Mouse (Mus musculus): ENCODE results near the gene Fam217b. TPM values are rescaled to one million over a fixed set of nuclear protein-coding genes. Genes with fewer than 3 reads are reported as not detected.

Fam217b gene
- polyA plus RNA-seq, 1 experiment from 2014 or later, result 11.0 TPM

DNA sequence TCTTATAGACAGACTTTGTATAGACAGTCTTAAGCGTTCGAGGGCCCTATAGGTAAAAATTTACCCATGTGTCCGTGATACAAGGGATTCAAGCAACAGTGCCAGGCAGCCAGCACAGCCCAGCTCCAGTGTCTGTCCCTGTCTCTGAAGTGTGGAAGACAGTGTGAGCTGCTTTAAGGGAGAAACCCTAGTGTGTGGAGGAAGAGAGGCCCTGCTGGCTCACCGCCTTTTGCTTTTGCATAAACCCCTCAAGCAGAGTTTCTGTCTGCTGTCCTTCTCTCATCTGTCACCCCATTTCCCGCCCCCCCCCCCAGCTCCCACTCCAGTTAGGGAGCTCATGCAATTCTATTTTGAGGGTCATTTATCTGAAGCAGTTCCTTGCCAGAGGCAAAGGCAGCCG lies 7.3 kb downstream of the Fam217b start:
- Histone ChIP-seq H3K4me3 (no peak overlapping the region), H3K9ac (no peak overlapping the region), H3K27me3 (no peaks in the 10 kb centered on the region; the same call in 1 of the 2 replicates), H3K27ac (replicated peaks) (0 out of 2 replicates have a peak overlapping the region, but pooled peaks have one; percentile 46), H3K9me3 (no peaks in the 10 kb centered on the region), H3K4me1 (replicated peaks) (peaks cover 20% of the 10 kb centered on the region), H3K4me2 (no peak overlapping the region), H3K36me3 (peaks cover 17% of the 10 kb centered on the region)
- 44% methylated on average over 6 of the region's 6 CpGs for WGBS
- no peak for ATAC-seq (ENCODE audit: low read depth)

DNA sequence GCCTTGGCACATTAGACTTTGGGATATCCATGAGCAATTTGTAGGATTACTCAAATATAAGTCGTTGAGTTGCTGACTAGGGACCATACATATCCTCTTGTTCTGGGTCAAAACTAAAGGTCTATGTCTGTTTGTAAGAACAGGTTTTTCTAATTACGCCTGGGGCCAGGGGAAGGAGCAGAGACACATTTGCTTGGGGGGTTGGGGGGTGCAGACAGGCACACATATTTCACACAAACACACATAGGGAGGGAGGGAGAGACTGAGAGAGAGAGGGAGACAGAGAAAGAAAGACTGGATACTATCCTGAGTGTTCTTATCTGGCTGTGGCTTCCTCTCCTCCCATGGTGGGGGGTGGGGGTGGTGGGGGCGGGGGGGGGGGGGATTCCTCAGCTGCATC lies 7.9 kb downstream of the Fam217b start:
- Histone ChIP-seq H3K4me3 (no peak overlapping the region), H3K36me3 (peaks cover 17% of the 10 kb centered on the region), H3K4me2 (no peak overlapping the region), H3K9ac (no peak overlapping the region), H3K4me1 (replicated peaks) (peaks cover 20% of the 10 kb centered on the region), H3K27me3 (no peaks in the 10 kb centered on the region; the same call in 1 of the 2 replicates), H3K27ac (replicated peaks) (peak overlapping the region; percentile 46; the same call in 1 of the 2 replicates), H3K9me3 (no peaks in the 10 kb centered on the region)
- WGBS, result 44% methylated on average over 3 of the region's 3 CpGs
- no peak for ATAC-seq (ENCODE audit: low read depth)

DNA sequence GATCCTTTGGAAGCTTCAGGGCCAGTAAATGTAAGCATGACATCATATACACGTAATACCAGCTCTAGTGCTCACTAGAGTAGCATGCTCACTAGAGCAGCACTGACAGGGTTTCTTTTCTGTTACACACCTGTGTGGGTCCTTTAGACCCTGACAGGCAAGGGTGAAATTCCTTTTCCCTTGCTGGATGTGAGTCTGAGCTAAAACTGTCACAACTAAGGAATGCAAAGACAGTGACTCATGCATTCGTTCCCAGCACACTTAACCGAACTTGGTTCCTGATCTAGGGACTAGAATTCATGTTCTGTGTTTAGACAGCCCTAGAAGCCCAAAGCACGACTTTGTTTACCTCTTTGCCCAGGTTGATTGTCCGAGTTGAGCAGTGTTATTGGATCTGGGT lies 8.9 kb downstream of the Fam217b start:
- Histone ChIP-seq H3K27ac (replicated peaks) (no peak overlapping the region), H3K9me3 (no peaks in the 10 kb centered on the region), H3K9ac (no peak overlapping the region), H3K36me3 (peaks cover 13% of the 10 kb centered on the region), H3K4me1 (replicated peaks) (peaks cover 20% of the 10 kb centered on the region), H3K27me3 (no peaks in the 10 kb centered on the region; the same call in 1 of the 2 replicates), H3K4me2 (no peak overlapping the region), H3K4me3 (no peak overlapping the region)
- 87% methylated on average over 5 of the region's 5 CpGs for WGBS
- no peak for ATAC-seq (ENCODE audit: low read depth)

DNA sequence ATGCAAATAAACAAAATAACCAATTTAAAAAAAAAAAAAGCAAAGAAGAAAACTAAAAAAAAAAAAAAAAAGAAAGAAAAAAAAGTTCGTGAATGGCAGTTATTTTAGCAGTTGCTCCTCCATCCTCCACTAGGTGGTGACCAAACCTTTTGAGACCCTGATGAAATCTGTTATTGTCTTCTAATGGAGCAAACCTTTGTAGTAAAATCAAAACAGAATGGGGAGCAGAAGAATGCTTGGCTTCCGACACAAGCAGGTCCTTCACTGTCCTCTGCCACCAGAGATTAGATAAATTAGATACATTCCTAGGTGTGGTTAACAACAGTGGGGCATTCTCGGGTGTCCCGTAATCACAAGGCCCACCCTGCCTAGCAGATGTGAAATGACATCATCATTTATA lies 11.9 kb downstream of the Fam217b start:
- no peaks in the 10 kb centered on the region; the same call in 1 of the 2 replicates for H3K27me3 ChIP-seq
- H3K9ac ChIP-seq, result no peak overlapping the region
- no peak overlapping the region for H3K27ac ChIP-seq (replicated peaks)
- H3K36me3 ChIP-seq, result no peaks in the 10 kb centered on the region
- peaks cover 29% of the 10 kb centered on the region for H3K4me1 ChIP-seq (replicated peaks)
- WGBS, result 42% methylated on average over 4 of the region's 4 CpGs
- no peak overlapping the region for H3K4me2 ChIP-seq
- no peak overlapping the region for H3K4me3 ChIP-seq
- no peak for ATAC-seq (ENCODE audit: low read depth)
- H3K9me3 ChIP-seq, result no peaks in the 10 kb centered on the region

DNA sequence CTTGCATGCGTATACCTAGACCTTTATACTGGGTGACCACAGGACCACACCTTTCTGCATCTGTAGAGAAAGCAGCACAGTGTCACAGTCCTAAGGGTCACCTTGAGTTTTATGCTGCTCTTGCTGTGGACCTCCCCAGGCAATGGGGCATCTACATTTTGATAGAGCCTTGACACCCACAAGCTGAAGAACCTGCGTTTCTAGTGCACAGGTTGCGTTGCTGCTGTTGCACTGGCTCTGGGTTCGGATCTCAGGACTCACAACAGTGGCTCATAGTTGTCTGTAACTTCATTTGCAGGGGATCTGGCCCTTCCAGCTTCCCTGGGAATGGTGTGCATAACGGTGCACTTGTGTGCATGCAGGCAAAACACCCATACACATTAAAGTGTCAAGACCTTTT lies 12.9 kb downstream of the Fam217b start:
- Histone ChIP-seq H3K9me3 (no peaks in the 10 kb centered on the region), H3K27ac (replicated peaks) (no peak overlapping the region), H3K27me3 (no peaks in the 10 kb centered on the region; the same call in 1 of the 2 replicates), H3K9ac (no peak overlapping the region), H3K4me3 (no peak overlapping the region), H3K36me3 (no peaks in the 10 kb centered on the region), H3K4me2 (no peak overlapping the region), H3K4me1 (replicated peaks) (peaks cover 24% of the 10 kb centered on the region)
- 87% methylated on average over 5 of the region's 5 CpGs for WGBS
- no peak; the same call in 1 of the 2 replicates for ATAC-seq (ENCODE audit: low read depth)

DNA sequence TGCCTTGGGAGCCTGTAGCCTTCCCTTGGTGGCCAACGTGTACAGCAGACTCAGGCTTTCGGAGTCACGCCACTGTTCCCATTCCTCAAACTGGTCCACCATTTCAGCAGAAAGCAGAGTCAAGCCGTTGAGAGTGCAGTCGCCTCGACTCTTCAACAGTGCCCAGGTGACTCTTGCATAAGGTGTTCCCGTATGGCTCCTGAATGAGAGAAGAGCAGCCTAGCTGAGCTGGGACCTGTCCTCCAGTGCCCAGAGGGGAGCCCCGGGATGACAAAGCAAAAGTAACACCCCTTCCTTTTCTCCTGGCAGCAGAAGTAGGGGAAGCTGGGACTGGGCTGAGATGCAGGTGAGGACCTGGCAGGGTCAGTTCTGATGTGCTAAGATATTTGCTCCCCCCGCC lies 13.9 kb downstream of the Fam217b start:
- H3K4me1 ChIP-seq (replicated peaks), result peaks cover 15% of the 10 kb centered on the region
- WGBS, result 82% methylated on average over 9 of the region's 9 CpGs
- H3K9ac ChIP-seq, result no peak overlapping the region
- no peaks in the 10 kb centered on the region for H3K36me3 ChIP-seq
- ATAC-seq (ENCODE audit: low read depth), result no peak
- no peak overlapping the region for H3K4me3 ChIP-seq
- H3K27ac ChIP-seq (replicated peaks), result no peak overlapping the region
- no peaks in the 10 kb centered on the region; the same call in 1 of the 2 replicates for H3K27me3 ChIP-seq
- no peak overlapping the region for H3K4me2 ChIP-seq
- no peaks in the 10 kb centered on the region for H3K9me3 ChIP-seq

DNA sequence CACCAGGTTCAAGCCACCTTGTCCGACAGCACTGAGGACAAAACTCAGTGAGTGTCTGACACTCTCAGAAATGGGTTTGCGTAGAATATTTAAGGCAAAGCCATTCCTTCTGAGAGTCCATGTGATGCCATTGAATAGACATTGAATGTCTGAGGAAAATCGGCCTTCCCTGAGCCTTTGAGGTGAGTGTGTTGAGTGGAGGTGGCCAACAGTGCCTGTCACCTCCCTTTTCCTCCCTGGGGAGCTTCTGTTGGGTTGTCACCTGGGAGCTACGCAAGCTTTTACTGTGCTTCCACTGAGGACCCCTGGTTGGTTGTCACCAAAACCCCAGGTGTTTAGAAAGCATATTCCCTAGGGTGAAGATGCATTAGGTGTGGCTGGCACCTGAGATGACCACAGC lies 14.4 kb downstream of the Fam217b start:
- no peak overlapping the region for H3K4me2 ChIP-seq
- no peak for ATAC-seq (ENCODE audit: low read depth)

DNA sequence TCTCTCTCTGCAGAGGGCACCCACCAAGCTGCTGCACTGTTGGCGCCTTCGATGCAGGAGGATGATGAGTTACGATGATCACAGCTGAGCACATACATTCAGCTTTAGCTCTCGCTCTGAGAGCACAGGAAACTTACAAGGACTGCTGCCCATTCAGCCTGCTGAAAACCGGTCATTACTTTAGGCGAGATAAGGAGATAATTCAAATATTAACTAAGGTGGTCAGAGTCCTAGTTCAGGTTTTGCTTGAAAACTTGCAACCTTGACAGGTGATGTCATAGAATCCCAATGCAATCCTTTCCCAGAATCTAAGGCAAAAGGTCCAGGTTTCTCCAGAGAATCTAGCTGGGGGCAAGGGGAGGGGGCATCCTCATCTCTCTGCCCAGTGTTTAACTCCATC lies 15.1 kb downstream of the Fam217b start:
- WGBS, result 78% methylated on average over 6 of the region's 6 CpGs
- ATAC-seq (ENCODE audit: low read depth), result no peak
- H3K9me3 ChIP-seq, result no peaks in the 10 kb centered on the region

More for the DNA sequence above, 14.4 kb downstream of the Fam217b start:
- Histone ChIP-seq H3K36me3 (no peaks in the 10 kb centered on the region), H3K4me1 (replicated peaks) (peaks cover 15% of the 10 kb centered on the region), H3K4me3 (no peak overlapping the region), H3K9ac (no peak overlapping the region), H3K9me3 (no peaks in the 10 kb centered on the region), H3K27me3 (no peaks in the 10 kb centered on the region; the same call in 1 of the 2 replicates), H3K27ac (replicated peaks) (no peak overlapping the region)
- WGBS, result 88% methylated on average over 4 of the region's 4 CpGs

DNA sequence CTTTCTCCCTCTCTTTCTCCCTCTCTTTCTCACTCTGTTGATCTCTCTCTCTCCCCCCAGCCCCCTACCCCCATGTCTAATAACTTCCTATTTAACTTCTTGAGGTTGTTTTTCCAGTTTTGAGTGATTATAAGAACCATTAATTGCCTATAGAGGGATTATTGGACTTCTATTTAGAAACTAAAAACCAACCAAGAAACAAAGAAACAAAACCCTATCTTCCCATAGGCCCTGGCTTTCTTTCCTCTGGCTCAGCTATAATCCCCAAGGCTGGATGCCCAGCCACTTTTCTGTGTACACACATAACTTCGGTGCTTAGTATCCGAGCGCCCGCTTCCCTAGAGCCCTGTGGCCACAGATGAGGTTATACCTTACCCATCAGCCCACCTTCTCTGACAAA lies 15.9 kb downstream of the Fam217b start, which contains the start of gene Cdh26:
Gene Cdh26, plus strand, starts transcription at position 301 of the 400 bp plus-strand sequence.
- Histone ChIP-seq H3K36me3 (no peaks in the 10 kb centered on the region), H3K4me3 (no peak within 1 kb of the TSS), H3K9ac (no peak within 1 kb of the TSS), H3K27me3 (no peaks in the 10 kb centered on the region), H3K4me1 (replicated peaks) (peaks cover 15% of the 10 kb centered on the region), H3K27ac (replicated peaks) (no peak within 1 kb of the TSS), H3K9me3 (no peaks in the 10 kb centered on the region), H3K4me2 (no peak within 1 kb of the TSS)
- WGBS, result 97% methylated on average over 4 of the region's 4 CpGs
- no peak for ATAC-seq (ENCODE audit: low read depth)

More for the DNA sequence above, 15.1 kb downstream of the Fam217b start:
- H3K4me1 ChIP-seq (replicated peaks), result peaks cover 15% of the 10 kb centered on the region
- no peak overlapping the region for H3K4me2 ChIP-seq
- H3K36me3 ChIP-seq, result no peaks in the 10 kb centered on the region
- H3K27me3 ChIP-seq, result no peaks in the 10 kb centered on the region; the same call in 1 of the 2 replicates
- no peak overlapping the region for H3K27ac ChIP-seq (replicated peaks)
- H3K9ac ChIP-seq, result no peak overlapping the region
- no peak overlapping the region for H3K4me3 ChIP-seq

DNA sequence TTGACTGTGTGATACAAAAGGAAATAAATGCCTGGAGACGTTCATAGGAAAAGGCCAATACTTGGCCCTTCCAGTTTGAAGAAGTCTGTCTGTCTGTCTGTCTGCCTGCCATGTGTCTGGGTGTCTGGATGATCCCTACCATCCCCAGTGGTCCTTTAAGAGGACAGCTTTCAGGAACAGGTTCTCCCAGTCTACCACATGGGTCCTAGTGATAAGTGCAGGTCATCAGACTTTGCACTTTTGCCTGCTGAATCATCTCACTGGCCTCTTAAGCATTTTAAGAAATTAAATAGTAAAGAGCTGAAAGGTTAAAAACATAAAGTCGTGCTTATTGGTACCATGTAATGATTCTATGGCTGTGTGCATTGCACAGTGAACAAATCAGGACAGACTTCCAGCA lies 19.2 kb downstream of the Fam217b start:
- Histone ChIP-seq H3K9ac (no peak overlapping the region), H3K27me3 (no peaks in the 10 kb centered on the region), H3K27ac (replicated peaks) (no peak overlapping the region), H3K4me2 (no peak overlapping the region), H3K4me1 (replicated peaks) (peaks cover 23% of the 10 kb centered on the region), H3K36me3 (no peaks in the 10 kb centered on the region), H3K9me3 (no peaks in the 10 kb centered on the region), H3K4me3 (no peak overlapping the region)
- ATAC-seq (ENCODE audit: low read depth), result no peak
- 80% methylated on average over 2 of the region's 2 CpGs for WGBS

DNA sequence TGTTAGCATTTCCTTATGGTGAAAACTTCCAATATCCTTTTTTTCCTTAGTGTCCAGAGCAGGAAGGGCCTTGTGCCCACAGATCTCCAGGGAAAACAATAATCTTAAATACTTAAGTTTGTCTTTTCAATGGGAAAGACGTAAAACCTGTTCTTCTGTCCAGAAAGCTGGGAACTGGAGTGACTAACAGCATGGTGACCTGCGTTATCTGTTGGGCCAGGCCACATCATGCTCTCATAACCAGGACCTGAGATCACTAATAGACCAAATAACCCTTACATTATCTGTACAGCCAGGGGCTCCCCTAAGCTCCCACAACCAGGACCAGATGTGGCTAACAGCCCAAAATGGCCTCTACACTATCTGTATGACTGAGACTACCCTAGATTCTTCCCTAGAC lies 19.6 kb downstream of the Fam217b start:
- Histone ChIP-seq H3K4me1 (replicated peaks) (peaks cover 23% of the 10 kb centered on the region), H3K4me3 (no peak overlapping the region), H3K9ac (no peak overlapping the region), H3K36me3 (no peaks in the 10 kb centered on the region), H3K9me3 (no peaks in the 10 kb centered on the region), H3K27me3 (no peaks in the 10 kb centered on the region), H3K27ac (replicated peaks) (no peak overlapping the region), H3K4me2 (no peak overlapping the region)
- no peak for ATAC-seq (ENCODE audit: low read depth)
- WGBS, result 89% methylated on average over 2 of the region's 2 CpGs

DNA sequence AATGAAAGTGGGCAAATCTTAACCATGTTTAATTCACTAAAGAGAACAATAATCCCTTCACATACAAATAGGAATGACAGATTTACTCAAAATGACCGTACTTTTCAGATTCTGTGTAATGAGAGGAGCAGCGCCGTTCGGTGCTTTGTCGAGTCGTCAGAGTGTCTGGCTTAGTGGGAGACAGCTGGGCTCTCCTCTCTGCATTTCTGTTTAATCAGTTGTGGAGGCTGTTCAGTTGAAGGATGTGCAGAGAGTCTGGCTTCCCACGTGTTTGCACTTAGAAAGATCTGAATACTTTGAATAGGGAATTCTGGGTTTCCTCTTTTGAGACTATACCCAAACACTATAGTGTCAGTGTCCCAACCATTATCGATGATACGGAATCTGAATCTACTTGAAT lies 23.0 kb downstream of the Fam217b start:
- no peaks in the 10 kb centered on the region for H3K9me3 ChIP-seq
- H3K4me1 ChIP-seq (replicated peaks), result peaks cover 11% of the 10 kb centered on the region; the same call in 1 of the 2 replicates
- 52% methylated on average over 9 of the region's 9 CpGs for WGBS
- no peaks in the 10 kb centered on the region for H3K36me3 ChIP-seq
- H3K4me3 ChIP-seq, result no peak overlapping the region
- no peak overlapping the region for H3K9ac ChIP-seq
- no peak overlapping the region for H3K27ac ChIP-seq (replicated peaks)
- ATAC-seq (ENCODE audit: low read depth), result no peak
- no peaks in the 10 kb centered on the region for H3K27me3 ChIP-seq
- H3K4me2 ChIP-seq, result no peak overlapping the region

DNA sequence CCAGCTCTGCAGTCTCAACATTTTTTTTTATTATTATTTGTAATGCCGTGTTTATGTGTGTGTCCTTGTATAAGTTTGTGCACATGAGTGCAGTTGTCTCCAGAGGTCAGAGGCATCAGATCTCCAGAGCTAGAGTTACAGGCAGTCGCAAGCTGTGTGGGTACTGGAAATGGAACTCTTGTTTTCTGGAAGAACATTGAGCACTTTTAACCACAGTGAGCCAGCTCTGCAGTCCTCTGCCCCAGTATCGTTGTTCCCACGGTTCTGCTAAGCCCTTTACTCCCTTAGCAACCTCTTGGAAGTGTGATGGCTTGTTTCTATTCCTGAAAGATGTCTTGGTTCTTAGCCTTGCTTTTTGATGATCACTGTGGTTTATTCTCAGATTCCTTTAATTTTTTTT lies 35.1 kb downstream of the Fam217b start:
- Histone ChIP-seq H3K9me3 (no peaks in the 10 kb centered on the region), H3K9ac (no peak overlapping the region), H3K4me2 (no peak overlapping the region), H3K4me3 (no peak overlapping the region), H3K36me3 (no peaks in the 10 kb centered on the region), H3K4me1 (replicated peaks) (no peaks in the 10 kb centered on the region), H3K27me3 (no peaks in the 10 kb centered on the region), H3K27ac (replicated peaks) (no peak overlapping the region)
- 84% methylated on average over 4 of the region's 4 CpGs for WGBS
- ATAC-seq (ENCODE audit: low read depth), result no peak

Measured in neural tube, embryonic 13.5 days (tissue).